Mouse (Mus musculus): ENCODE measurements around the gene Rpl3. TPM values are rescaled to one million over a fixed set of nuclear protein-coding genes. Genes with fewer than 3 reads are reported as not detected.
"Not testable (repeated sequence)": the region's sequence is repeated elsewhere in the genome, so short reads cannot be mapped to it uniquely, and the experiment has no call there.

The Rpl3 gene
- 100 to 1,000 TPM; 449 to 461 TPM for total RNA-seq (2021)
- long read RNA-seq, experiment 1, transcript Rpl3-201 (10 exons, 1,351 nt) = major isoform, 722 of 755 reads
- long read RNA-seq, experiment 1, transcript Rpl3-204 (9 exons, 1,877 nt) = minor isoform, 8 of 755 reads
- long read RNA-seq, experiment 1, partial matches to known transcripts = 12 of 755 reads
- long read RNA-seq, experiment 1, other reads (novel, unspliced or antisense) = 12 of 755 reads
- long read RNA-seq, experiment 2, transcript Rpl3-204 (9 exons, 1,877 nt) = minor isoform, 6 of 609 reads
- long read RNA-seq, experiment 2, transcript Rpl3-201 (10 exons, 1,351 nt) = major isoform, 574 of 609 reads
- long read RNA-seq, experiment 2, partial matches to known transcripts = 17 of 609 reads
- long read RNA-seq, experiment 2, other reads (novel, unspliced or antisense) = 12 of 609 reads

GRCm38 (mm10) chr15:80091121-80091955 lies at the start of gene Rpl3, which contains the start of gene Syngr1:
TSS of gene Rpl3 (minus strand) at chr15:80091868.
TSS of gene Syngr1 (plus strand) at chr15:80091334.
- intact Hi-C loops (cut with DNase I) = loop anchor here (5.0 kb wide), 2 partner anchors 41 to 136 kb away; partner anchors contain the start of gene Tab1

GRCm38 (mm10) chr15:80140878-80141277 lies 49.2 kb upstream of the Rpl3 start:
- intact Hi-C loops (cut with DNase I) = no loop called here
- DNase-seq (ENCODE audit: low spot score in 2 of 2) = no peak

More at GRCm38 (mm10) chr15:80091121-80091955, at the start of gene Rpl3, which contains the start of gene Syngr1:
- DNase-seq (ENCODE audit: low spot score in 2 of 2) = peak; percentile 82 to 88

GRCm38 (mm10) chr15:80140302-80140701 lies 48.6 kb upstream of the Rpl3 start:
- intact Hi-C loops (cut with DNase I) = no loop called here
- DNase-seq (ENCODE audit: low spot score in 2 of 2) = no peak

GRCm38 (mm10) chr15:80137945-80138791 lies 46.5 kb upstream of the Rpl3 start:
- peak; percentile 70 to 81 for DNase-seq (ENCODE audit: low spot score in 2 of 2)
- intact Hi-C loops (cut with DNase I) = loop anchor here (5.0 kb wide), 1 partner anchor 94 kb away; the partner anchor contains the start of gene Mief1

GRCm38 (mm10) chr15:80136645-80137044 lies 45.0 kb upstream of the Rpl3 start:
- intact Hi-C loops (cut with DNase I) = loop anchor here (5.0 kb wide), 1 partner anchor 96 kb away; the partner anchor contains the start of gene Mief1
- no peak for DNase-seq (ENCODE audit: low spot score in 2 of 2)

GRCm38 (mm10) chr15:80135499-80135898 lies 43.8 kb upstream of the Rpl3 start:
- no peak for DNase-seq (ENCODE audit: low spot score in 2 of 2)
- intact Hi-C loops (cut with DNase I) = loop anchor here (5.0 kb wide), 1 partner anchor 97 kb away; the partner anchor contains the start of gene Mief1

- intact Hi-C loops (cut with DNase I) = loop anchor here (5.0 kb wide), 1 partner anchor 42 kb away; the partner anchor contains the start of genes Rpl3 and Syngr1
- no peak for DNase-seq (ENCODE audit: low spot score in 2 of 2)
Measured at GRCm38 (mm10) chr15:80134450-80134847, 42.8 kb upstream of the Rpl3 start.

- intact Hi-C loops (cut with DNase I) = loop anchor here (5.0 kb wide), 1 partner anchor 42 kb away; the partner anchor contains the start of genes Rpl3 and Syngr1
- no peak for DNase-seq (ENCODE audit: low spot score in 2 of 2)
Measured at GRCm38 (mm10) chr15:80133682-80134449, 42.2 kb upstream of the Rpl3 start.

- peak; percentile 90 to 92 for DNase-seq (ENCODE audit: low spot score in 2 of 2)
- intact Hi-C loops (cut with DNase I) = loop anchor here (5.0 kb wide), 1 partner anchor 41 kb away; the partner anchor contains the start of genes Rpl3 and Syngr1
Measured at GRCm38 (mm10) chr15:80132993-80133586, 41.4 kb upstream of the Rpl3 start, which contains the start of gene Tab1. TSS of gene Tab1 (plus strand) at chr15:80133127.

GRCm38 (mm10) chr15:80132452-80132851 lies 40.8 kb upstream of the Rpl3 start:
- intact Hi-C loops (cut with DNase I) = loop anchor here (5.0 kb wide), 1 partner anchor 40 kb away; the partner anchor contains the start of genes Rpl3 and Syngr1
- DNase-seq (ENCODE audit: low spot score in 2 of 2) = no peak

- intact Hi-C loops (cut with DNase I) = loop anchor here (5.0 kb wide), 1 partner anchor 39 kb away; the partner anchor contains the start of genes Rpl3 and Syngr1
- DNase-seq (ENCODE audit: low spot score in 2 of 2) = no peak
Measured at GRCm38 (mm10) chr15:80131421-80131820, 39.8 kb upstream of the Rpl3 start.

- intact Hi-C loops (cut with DNase I) = loop anchor here (5.0 kb wide), 1 partner anchor 38 kb away; the partner anchor contains the start of genes Rpl3 and Syngr1
- DNase-seq (ENCODE audit: low spot score in 2 of 2) = no peak
Measured at GRCm38 (mm10) chr15:80130689-80131088, 39.0 kb upstream of the Rpl3 start.

- no peak for DNase-seq (ENCODE audit: low spot score in 2 of 2)
- intact Hi-C loops (cut with DNase I) = loop anchor here (5.0 kb wide), 1 partner anchor 38 kb away; the partner anchor contains the start of genes Rpl3 and Syngr1
Measured at GRCm38 (mm10) chr15:80129982-80130381, 38.3 kb upstream of the Rpl3 start.

GRCm38 (mm10) chr15:80127191-80127590 lies 35.5 kb upstream of the Rpl3 start:
- intact Hi-C loops (cut with DNase I) = no loop called here
- no peak for DNase-seq (ENCODE audit: low spot score in 2 of 2)

- no peak for DNase-seq (ENCODE audit: low spot score in 2 of 2)
Measured at GRCm38 (mm10) chr15:80124651-80125050, 33.0 kb upstream of the Rpl3 start.

GRCm38 (mm10) chr15:80122431-80122830 lies 30.8 kb upstream of the Rpl3 start:
- intact Hi-C loops (cut with DNase I); DNase-seq (ENCODE audit: low spot score in 2 of 2): not testable (repeated sequence)

More at GRCm38 (mm10) chr15:80124651-80125050, 33.0 kb upstream of the Rpl3 start:
- intact Hi-C loops (cut with DNase I) = no loop called here

- intact Hi-C loops (cut with DNase I) = no loop called here
- no peak for DNase-seq (ENCODE audit: low spot score in 2 of 2)
Measured at GRCm38 (mm10) chr15:80121721-80122325, 30.2 kb upstream of the Rpl3 start.
